Mouse (Mus musculus): Measurements from ENCODE around the gene Ndufs1.

DNA sequence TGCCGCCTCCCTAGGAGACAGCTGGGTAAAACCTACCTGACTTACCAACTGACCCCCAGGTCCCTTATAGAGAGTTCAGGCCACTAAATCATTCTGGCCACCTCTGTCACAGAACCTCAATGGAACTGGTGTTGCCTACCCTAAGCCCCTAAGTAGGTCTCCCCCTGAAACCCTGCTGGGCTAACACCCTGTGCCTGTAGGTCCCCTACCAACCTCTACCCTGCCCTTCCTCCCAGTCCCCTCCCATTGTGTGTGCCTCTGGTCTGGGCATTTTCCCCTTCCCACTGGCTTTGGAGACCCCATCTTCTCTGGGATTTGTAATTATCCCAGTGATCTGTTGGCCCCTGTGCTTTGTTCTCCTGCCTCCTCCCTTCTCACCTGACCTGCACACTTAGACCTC, 26.8 kb upstream of the Ndufs1 start:
- TF ChIP-seq CTCF (IDR thresholded peaks at IDR 0.05; ENCODE audit: low read depth) (no peak), EP300 (optimal IDR thresholded peaks at IDR 0.05) (no peak)
